Mouse (Mus musculus): ENCODE data around the gene Tsga10. TPM values are rescaled to one million over a fixed set of nuclear protein-coding genes. Genes with fewer than 3 reads are reported as not detected.

Tsga10 gene
- total and polyA plus RNA-seq, 2 experiments, result 0.24 to 1.2 TPM

GRCm38 (mm10) chr1:37711082-37711481, 155.1 kb downstream of the Tsga10 start:
- TF ChIP-seq CTCF (IDR thresholded peaks at IDR 0.05; ENCODE audit: low read depth, low read length) (no peak), POLR2A (IDR thresholded peaks at IDR 0.05; ENCODE audit: extremely low read depth, insufficient read depth, low read length) (no peak)
- Histone ChIP-seq H3K79me2 (ENCODE audit: control insufficient read depth, insufficient read depth, low read length) (no peaks in the 10 kb centered on the region), H3K4me1 (ENCODE audit: control insufficient read depth, insufficient read depth, low read length) (no peaks in the 10 kb centered on the region), H3K9ac (ENCODE audit: low read depth, low read length) (no peak overlapping the region), H3K36me3 (ENCODE audit: control insufficient read depth, insufficient read depth, low read length) (no peaks in the 10 kb centered on the region), H3K4me3 (ENCODE audit: insufficient read depth, low read depth, low read length) (no peak overlapping the region), H3K27ac (replicated peaks; ENCODE audit: insufficient read depth, low read depth, low read length) (no peak overlapping the region), H3K27me3 (ENCODE audit: control insufficient read depth, insufficient read depth, low read length) (no peaks in the 10 kb centered on the region; the same call in 1 of the 2 replicates)
- DNase-seq (ENCODE audit: extremely low read depth, low read depth, low spot score), result no peak
- WGBS, result 92% methylated on average over 5 of the region's 5 CpGs

GRCm38 (mm10) chr1:37709736-37710135, 156.5 kb downstream of the Tsga10 start:
- no peaks in the 10 kb centered on the region for H3K79me2 ChIP-seq (ENCODE audit: control insufficient read depth, insufficient read depth, low read length)
- no peaks in the 10 kb centered on the region; the same call in 1 of the 2 replicates for H3K27me3 ChIP-seq (ENCODE audit: control insufficient read depth, insufficient read depth, low read length)
- 79% methylated on average over 8 of the region's 8 CpGs for WGBS
- no peak for DNase-seq (ENCODE audit: extremely low read depth, low read depth, low spot score)
- H3K36me3 ChIP-seq (ENCODE audit: control insufficient read depth, insufficient read depth, low read length), result no peaks in the 10 kb centered on the region
- H3K27ac ChIP-seq (replicated peaks; ENCODE audit: insufficient read depth, low read depth, low read length), result no peak overlapping the region
- TF ChIP-seq POLR2A (IDR thresholded peaks at IDR 0.05; ENCODE audit: extremely low read depth, insufficient read depth, low read length) (no peak), CTCF (IDR thresholded peaks at IDR 0.05; ENCODE audit: low read depth, low read length) (no peak)
- H3K4me3 ChIP-seq (ENCODE audit: insufficient read depth, low read depth, low read length), result no peak overlapping the region
- no peak overlapping the region for H3K9ac ChIP-seq (ENCODE audit: low read depth, low read length)
- no peaks in the 10 kb centered on the region for H3K4me1 ChIP-seq (ENCODE audit: control insufficient read depth, insufficient read depth, low read length)

- 96% methylated on average over 6 of the region's 6 CpGs for WGBS
- Histone ChIP-seq H3K9ac (ENCODE audit: low read depth, low read length) (no peak overlapping the region), H3K4me1 (ENCODE audit: control insufficient read depth, insufficient read depth, low read length) (no peaks in the 10 kb centered on the region), H3K79me2 (ENCODE audit: control insufficient read depth, insufficient read depth, low read length) (no peaks in the 10 kb centered on the region), H3K27me3 (ENCODE audit: control insufficient read depth, insufficient read depth, low read length) (no peaks in the 10 kb centered on the region; the same call in 1 of the 2 replicates), H3K27ac (replicated peaks; ENCODE audit: insufficient read depth, low read depth, low read length) (no peak overlapping the region), H3K36me3 (ENCODE audit: control insufficient read depth, insufficient read depth, low read length) (no peaks in the 10 kb centered on the region), H3K4me3 (ENCODE audit: insufficient read depth, low read depth, low read length) (no peak overlapping the region)
- no peak for DNase-seq (ENCODE audit: extremely low read depth, low read depth, low spot score)
- TF ChIP-seq CTCF (IDR thresholded peaks at IDR 0.05; ENCODE audit: low read depth, low read length), result no peak
- TF ChIP-seq POLR2A (IDR thresholded peaks at IDR 0.05; ENCODE audit: extremely low read depth, insufficient read depth, low read length), result no peak
Observed at GRCm38 (mm10) chr1:37708270-37708955, 157.8 kb downstream of the Tsga10 start.

Other genes with a start within 250 kb of the Tsga10 start
- gene 2010300C02Rik, start 146.3 kb downstream of the Tsga10 start, total RNA-seq (2014; rRNA removed), result 0.07 and 0.09 TPM in 2 replicates
- 0.04 and 0.06 TPM in 2 replicates for gene 2010300C02Rik, start 146.3 kb downstream of the Tsga10 start, polyA plus RNA-seq (2012; rRNA removed)
- gene Lipt1, start 5.3 kb upstream of the Tsga10 start, total RNA-seq (2014; rRNA removed), result 10.2 and 10.3 TPM in 2 replicates
- 2.2 and 3.1 TPM in 2 replicates for gene Lipt1, start 5.3 kb upstream of the Tsga10 start, polyA plus RNA-seq (2012; rRNA removed)
- 8.6 and 10.7 TPM in 2 replicates for gene Mitd1, start 24.0 kb upstream of the Tsga10 start, total RNA-seq (2014; rRNA removed)
- gene Mitd1, start 24.0 kb upstream of the Tsga10 start, polyA plus RNA-seq (2012; rRNA removed), result 3.5 and 4.6 TPM in 2 replicates
- 83.6 and 111 TPM in 2 replicates for gene Mrpl30, start 24.0 kb upstream of the Tsga10 start, total RNA-seq (2014; rRNA removed)
- gene Mrpl30, start 24.0 kb upstream of the Tsga10 start, polyA plus RNA-seq (2012; rRNA removed), result 46.4 and 65.0 TPM in 2 replicates
- not detected in 2 replicates for gene Lyg2, start 50.1 kb upstream of the Tsga10 start, total RNA-seq (2014; rRNA removed)
- not detected in 2 replicates for gene Lyg2, start 50.1 kb upstream of the Tsga10 start, polyA plus RNA-seq (2012; rRNA removed)
- not detected in 2 replicates for gene Lyg1, start 91.3 kb upstream of the Tsga10 start, total RNA-seq (2014; rRNA removed)
- gene Lyg1, start 91.3 kb upstream of the Tsga10 start, polyA plus RNA-seq (2012; rRNA removed), result not detected in 2 replicates
- 22.7 and 33.8 TPM in 2 replicates for gene Txndc9, start 131.5 kb upstream of the Tsga10 start, total RNA-seq (2014; rRNA removed)
- gene Txndc9, start 131.5 kb upstream of the Tsga10 start, polyA plus RNA-seq (2012; rRNA removed), result 4.9 and 6.7 TPM in 2 replicates
- gene Eif5b, start 131.6 kb upstream of the Tsga10 start, total RNA-seq (2014; rRNA removed), result 17.1 and 18.9 TPM in 2 replicates
- gene Eif5b, start 131.6 kb upstream of the Tsga10 start, polyA plus RNA-seq (2012; rRNA removed), result 3.4 and 4.1 TPM in 2 replicates

All from liver, adult 2 months (tissue).